Mouse (Mus musculus) lung, postnatal 0 days (tissue): ENCODE data around the gene Zfp810.

ENCODE experiments used
- CTCF ChIP-seq: IDR thresholded peaks from 2 replicates; pipeline ENCODE4 v1.5.1; 2016; ENCODE audit warnings: antibody characterized with exemption, mild to moderate bottlenecking
- EP300 ChIP-seq: IDR thresholded peaks from 2 replicates; pipeline ENCODE4 v1.6.1; 2016; ENCODE audit warnings: antibody characterized with exemption, mild to moderate bottlenecking, control low read depth

- TF ChIP-seq CTCF (peak; percentile 97), EP300 (no peak)
Measured at GRCm38 (mm10) chr9:22327475-22328387, 20.3 kb upstream of the Zfp810 start.
